ENCODE assay signal across 13 mouse cellular contexts in genomic region chr10:128715559-128716537, GRCm38 (mm10). TPM values are rescaled to one million over a fixed set of nuclear protein-coding genes. Genes with fewer than 3 reads are reported as not detected.
DNase-seq lines count a peak whose midpoint lies in the region; ATAC-seq lines count a peak whose summit lies in the region.
"Had no signal": no experiment of that assay in that cellular context is flagged by ENCODE, and none has a peak within 500 bp of the region (broad histone marks: within the 10 kb centered on the region; RNA-seq: fewer than 3 reads in every experiment).

No protein-coding gene starts in this region.

- peak; percentile 76 for ATAC-seq in CD4-positive, CD25-positive, alpha-beta regulatory T cell, adult 4 months
- ATAC-seq in stomach, embryonic 16.5 days (ENCODE audit: insufficient read depth, low FRiP score) = peak; percentile 29; the same call in 1 of the 2 replicates
- ATAC-seq: midbrain, embryonic 16.5 days had no signal

- H3K4me3 ChIP-seq in stomach, embryonic 16.5 days (replicated peaks; ENCODE audit: low read length) = no peak overlapping the region
- H3K4me3 ChIP-seq in forebrain, embryonic 10.5 days = no peak overlapping the region
- H3K4me3 ChIP-seq: hindbrain, embryonic 13.5 days; limb, embryonic 13.5 days had no signal

- H3K9me3 ChIP-seq in stomach, embryonic 16.5 days (replicated peaks; ENCODE audit: control insufficient read depth, low read length) = no peaks in the 10 kb centered on the region
- H3K9me3 ChIP-seq in forebrain, embryonic 10.5 days = no peaks in the 10 kb centered on the region
- H3K9me3 ChIP-seq: hindbrain, embryonic 13.5 days; limb, embryonic 13.5 days had no signal

- no peaks in the 10 kb centered on the region for H3K27me3 ChIP-seq in stomach, embryonic 16.5 days (ENCODE audit: control insufficient read depth, insufficient read depth, low read length)
- no peaks in the 10 kb centered on the region for H3K27me3 ChIP-seq in forebrain, embryonic 10.5 days (ENCODE audit: poor library complexity, severe bottlenecking)
- H3K27me3 ChIP-seq: hindbrain, embryonic 13.5 days; limb, embryonic 13.5 days had no signal

- no peaks in the 10 kb centered on the region for H3K36me3 ChIP-seq in stomach, embryonic 16.5 days (ENCODE audit: control insufficient read depth, insufficient read depth, low read length)
- H3K36me3 ChIP-seq in forebrain, embryonic 10.5 days (replicated peaks) = no peaks in the 10 kb centered on the region
- H3K36me3 ChIP-seq: hindbrain, embryonic 13.5 days; limb, embryonic 13.5 days had no signal

- no peak overlapping the region for H3K4me2 ChIP-seq in stomach, embryonic 16.5 days (ENCODE audit: low read depth, low read length)
- H3K4me2 ChIP-seq: hindbrain, embryonic 13.5 days; limb, embryonic 13.5 days had no signal

- no peak overlapping the region for H3K9ac ChIP-seq in stomach, embryonic 16.5 days (ENCODE audit: low read length)
- H3K9ac ChIP-seq: hindbrain, embryonic 13.5 days; limb, embryonic 13.5 days had no signal

- peak; percentile 93 for DNase-seq in T-cell, adult 2 months (ENCODE audit: low spot score)
- peak; percentile 27 for DNase-seq in lung, postnatal 10 days
- no peak for DNase-seq in forebrain, embryonic 10.5 days (ENCODE audit: extremely low spot score, low spot score)
- no peak for DNase-seq in urinary bladder, postnatal 25 days (ENCODE audit: low spot score)
- DNase-seq in layer of hippocampus, postnatal 14 days (ENCODE audit: low spot score in 2 of 2) = no peak
- no peak for DNase-seq in embryo, embryonic 11 days
- DNase-seq: gastrocnemius, postnatal 36 days; retina, postnatal 1 day had no signal

- no peaks in the 10 kb centered on the region for H3K4me1 ChIP-seq in stomach, embryonic 16.5 days (ENCODE audit: control insufficient read depth, insufficient read depth, low read length)
- H3K4me1 ChIP-seq in forebrain, embryonic 10.5 days = no peaks in the 10 kb centered on the region
- H3K4me1 ChIP-seq: hindbrain, embryonic 13.5 days; limb, embryonic 13.5 days had no signal

- WGBS in stomach, embryonic 16.5 days = 84% methylated on average over 19 of the region's 19 CpGs
- 87% methylated on average over 19 of the region's 19 CpGs for WGBS in forebrain, embryonic 10.5 days

- no peak overlapping the region for H3K27ac ChIP-seq in stomach, embryonic 16.5 days (ENCODE audit: low read length)
- H3K27ac ChIP-seq in forebrain, embryonic 10.5 days = no peak overlapping the region
- H3K27ac ChIP-seq: hindbrain, embryonic 13.5 days; limb, embryonic 13.5 days had no signal

RNA-seq across cellular contexts. Expression of gene Cdk2, which starts 11.0 kb away (rescaled TPM):
- 10 to 100 TPM; 19.7 to 23.2 TPM for polyA plus RNA-seq in CD4-positive, CD25-positive, alpha-beta regulatory T cell, adult 4 months (2017; shearing (Covaris generic))
- polyA plus RNA-seq in stomach, embryonic 16.5 days (2015; fragmentation: Nextera tagmentation; extraction: Ambion mirVana) = 76.7 and 81.2 TPM in 2 replicates
- 119 and 120 TPM in 2 replicates for polyA plus RNA-seq in forebrain, embryonic 10.5 days (2016; fragmentation: Nextera tagmentation; extraction: Ambion mirVana)
- 1 to 10 TPM; 6.1 to 9.3 TPM for total RNA-seq in layer of hippocampus, postnatal 14 days (2021)

RNA-seq across cellular contexts. Expression of gene Pmel, which starts 11.9 kb away (rescaled TPM):
- 1 to 10 TPM; 4.8 TPM for polyA plus RNA-seq in CD4-positive, CD25-positive, alpha-beta regulatory T cell, adult 4 months (2017; shearing (Covaris generic))
- polyA plus RNA-seq in stomach, embryonic 16.5 days (2015; fragmentation: Nextera tagmentation; extraction: Ambion mirVana) = 1.6 and 3.0 TPM in 2 replicates
- 7.2 and 24.4 TPM in 2 replicates for polyA plus RNA-seq in forebrain, embryonic 10.5 days (2016; fragmentation: Nextera tagmentation; extraction: Ambion mirVana)
- 1 to 10 TPM; 1.5 to 1.6 TPM for total RNA-seq in layer of hippocampus, postnatal 14 days (2021)

RNA-seq across cellular contexts. Expression of gene Rab5b, which starts 19.8 kb away (rescaled TPM):
- 100 to 1,000 TPM in 1 of 2 experiments, 10 to 100 TPM in 1; 69.1 to 111 TPM for polyA plus RNA-seq in CD4-positive, CD25-positive, alpha-beta regulatory T cell, adult 4 months (2017; shearing (Covaris generic))
- polyA plus RNA-seq in stomach, embryonic 16.5 days (2015; fragmentation: Nextera tagmentation; extraction: Ambion mirVana) = 85.1 and 87.8 TPM in 2 replicates
- 63.4 and 68.8 TPM in 2 replicates for polyA plus RNA-seq in forebrain, embryonic 10.5 days (2016; fragmentation: Nextera tagmentation; extraction: Ambion mirVana)
- total RNA-seq in layer of hippocampus, postnatal 14 days (2021) = 100 to 1,000 TPM; 127 to 133 TPM

RNA-seq across cellular contexts. Expression of gene Dgka, which starts 28.8 kb away (rescaled TPM):
- polyA plus RNA-seq in CD4-positive, CD25-positive, alpha-beta regulatory T cell, adult 4 months (2017; shearing (Covaris generic)) = 100 to 1,000 TPM; 322 to 370 TPM
- polyA plus RNA-seq in stomach, embryonic 16.5 days (2015; fragmentation: Nextera tagmentation; extraction: Ambion mirVana) = 28.2 and 36.1 TPM in 2 replicates
- polyA plus RNA-seq in forebrain, embryonic 10.5 days (2016; fragmentation: Nextera tagmentation; extraction: Ambion mirVana) = 3.5 and 3.6 TPM in 2 replicates
- 10 to 100 TPM; 10.4 to 10.5 TPM for total RNA-seq in layer of hippocampus, postnatal 14 days (2021)

RNA-seq across cellular contexts. Expression of gene Pym1, which starts 31.8 kb away (rescaled TPM):
- 10 to 100 TPM; 58.0 to 86.6 TPM for polyA plus RNA-seq in CD4-positive, CD25-positive, alpha-beta regulatory T cell, adult 4 months (2017; shearing (Covaris generic))
- polyA plus RNA-seq in stomach, embryonic 16.5 days (2015; fragmentation: Nextera tagmentation; extraction: Ambion mirVana) = 35.0 and 36.2 TPM in 2 replicates
- 57.1 and 63.8 TPM in 2 replicates for polyA plus RNA-seq in forebrain, embryonic 10.5 days (2016; fragmentation: Nextera tagmentation; extraction: Ambion mirVana)
- total RNA-seq in layer of hippocampus, postnatal 14 days (2021) = 10 to 100 TPM; 30.2 to 31.0 TPM

Comparison
In these comparisons a context has a peak if more than half of its experiments do, and no peak if none do; other contexts are left out.
1. DNase-seq: peak in T-cell, adult 2 months (single experiment) and lung, postnatal 10 days (single experiment); none in forebrain, embryonic 10.5 days (single experiment), urinary bladder, postnatal 25 days (single experiment), layer of hippocampus, postnatal 14 days (0 of 2) and embryo, embryonic 11 days (single experiment).